Mouse (Mus musculus) skeletal muscle tissue, adult 2 months (tissue): ENCODE results near the gene Fsd1l.

ENCODE experiments used
- DNase-seq: peaks from one replicate; pipeline ENCODE4 v3.0.0-alpha.2; 2012; ENCODE audit warnings: low read depth, low spot score

Gene Fsd1l

DNA sequence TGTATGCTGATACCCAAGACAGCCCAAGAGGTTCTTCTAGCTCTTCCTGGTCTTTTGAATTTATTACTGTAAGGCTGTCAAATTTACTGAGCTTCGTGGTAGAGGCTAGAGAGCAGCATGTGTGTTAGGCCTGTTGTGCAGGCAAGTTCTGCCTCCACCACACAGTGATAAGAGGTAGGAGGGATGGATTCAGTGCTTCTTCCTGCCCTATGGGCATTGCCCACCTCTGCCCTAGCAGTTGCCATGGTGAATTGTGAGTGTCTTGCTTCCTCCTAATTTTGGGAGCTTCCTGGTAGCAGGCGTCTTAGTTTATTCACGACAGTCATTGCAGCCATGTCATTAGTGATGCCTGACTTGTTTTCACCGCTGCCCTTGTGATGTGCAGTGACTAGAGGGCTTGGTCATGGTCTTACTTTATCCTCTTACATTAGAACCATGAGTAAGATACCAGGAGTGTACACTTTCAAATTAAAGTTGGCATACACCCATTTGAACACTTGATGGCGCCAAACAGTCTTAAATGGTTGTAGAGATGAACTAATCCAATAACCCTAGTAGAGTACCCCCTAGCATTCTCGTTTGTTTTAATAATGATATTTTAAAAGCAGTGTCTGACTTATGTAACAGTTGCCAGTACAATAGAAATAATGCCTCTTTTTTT lies 107.8 kb downstream of the Fsd1l start:
- peak; percentile 30 for DNase-seq

DNA sequence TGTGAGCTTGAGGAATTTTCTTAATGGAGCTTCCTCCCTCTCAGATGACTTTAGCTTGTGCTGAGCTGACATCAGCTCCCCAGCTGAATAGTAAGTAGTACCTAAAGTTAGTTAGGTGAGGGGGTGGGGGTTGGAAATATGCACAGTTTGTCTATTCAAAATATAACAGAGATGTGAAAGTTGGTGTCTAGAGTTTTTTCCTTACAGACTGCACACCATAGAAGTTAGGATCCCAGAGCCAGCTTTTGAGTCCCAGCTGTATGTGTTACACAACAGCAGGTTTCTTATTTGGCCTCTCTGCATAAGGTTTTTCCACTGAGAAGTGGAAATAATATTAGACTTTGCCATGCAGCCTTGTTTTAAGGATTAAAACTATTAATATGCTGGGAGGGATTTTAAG lies 118.6 kb downstream of the Fsd1l start:
- no peak for DNase-seq

- DNase-seq = no peak
Measured at GRCm38 (mm10) chr4:53750391-53751120, 119.3 kb downstream of the Fsd1l start.
